In the genomic region with DNA sequence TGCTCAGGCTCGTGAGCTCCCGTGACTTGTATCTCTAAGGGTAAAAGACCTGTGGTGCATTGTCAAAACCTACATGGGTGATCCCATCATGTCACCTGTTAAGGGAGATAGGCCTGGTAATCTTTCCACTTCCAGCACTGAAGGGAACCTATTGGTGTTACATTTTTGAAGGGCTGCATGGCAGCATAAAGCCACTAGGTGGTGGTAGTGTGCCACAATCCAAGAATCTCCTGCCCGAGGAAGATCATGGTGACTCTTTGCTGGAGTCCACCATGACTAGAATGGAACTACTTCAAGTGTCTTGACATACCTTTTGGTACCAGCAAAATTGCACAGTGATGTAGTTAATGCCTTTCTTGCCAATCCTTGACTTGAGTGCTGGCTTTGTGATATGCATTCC, we compare ENCODE assay signal across 8 mouse cellular contexts. TPM values are rescaled to one million over a fixed set of nuclear protein-coding genes. Genes with fewer than 3 reads are reported as not detected.
DNase-seq lines count a peak whose midpoint lies in the region; ATAC-seq lines count a peak whose summit lies in the region.

No protein-coding gene starts in this region.

- intact Hi-C loops in heart, postnatal 36 days (cut with DNase I) = loop anchor here (5.0 kb wide), 1 partner anchor 144 kb away; no protein-coding TSS in a partner anchor

- no peaks in the 10 kb centered on the region for H3K36me3 ChIP-seq in midbrain, embryonic 10.5 days
- no peaks in the 10 kb centered on the region for H3K36me3 ChIP-seq in midbrain, embryonic 16.5 days (ENCODE audit: control insufficient read depth, insufficient read depth, low read length)

- no peak for ATAC-seq in midbrain, embryonic 16.5 days

- H3K4me1 ChIP-seq in midbrain, embryonic 10.5 days = peaks cover 9% of the 10 kb centered on the region
- H3K4me1 ChIP-seq in midbrain, embryonic 16.5 days (ENCODE audit: control insufficient read depth, insufficient read depth, low read length) = peaks cover 11% of the 10 kb centered on the region

- peak; percentile 60 for DNase-seq in midbrain, embryonic 10.5 days (ENCODE audit: low spot score)
- DNase-seq in T-cell, adult 2 months (ENCODE audit: low spot score) = peak; percentile 49
- DNase-seq in cerebellum, postnatal 14 days = peak; percentile 75 to 82
- peak; percentile 57 to 59 for DNase-seq in heart, postnatal 36 days
- DNase-seq in left cerebral cortex, adult 18-20 months (ENCODE audit: low spot score in 2 of 2) = peak; percentile 57 to 59
- peak; percentile 67 for DNase-seq in naive thymus-derived CD4-positive, alpha-beta T cell, adult 2 months (ENCODE audit: low read depth)
- peak; percentile 35 to 72 for DNase-seq in thymus, postnatal 10 days (ENCODE audit: low spot score in 2 of 2)

- no peak overlapping the region for H3K4me2 ChIP-seq in midbrain, embryonic 16.5 days (ENCODE audit: low read length)

- WGBS in midbrain, embryonic 10.5 days = 35% methylated on average over 3 of the region's 3 CpGs
- 22% methylated on average over 3 of the region's 3 CpGs for WGBS in midbrain, embryonic 16.5 days

- H3K27me3 ChIP-seq in midbrain, embryonic 10.5 days (ENCODE audit: low read depth, poor library complexity, severe bottlenecking) = no peaks in the 10 kb centered on the region
- H3K27me3 ChIP-seq in midbrain, embryonic 16.5 days (ENCODE audit: control insufficient read depth, insufficient read depth, low read depth, low read length) = no peaks in the 10 kb centered on the region

- H3K9me3 ChIP-seq in midbrain, embryonic 10.5 days (replicated peaks) = no peaks in the 10 kb centered on the region
- no peaks in the 10 kb centered on the region for H3K9me3 ChIP-seq in midbrain, embryonic 16.5 days (replicated peaks; ENCODE audit: control insufficient read depth, low read length, poor library complexity, severe bottlenecking)

- no peak overlapping the region for H3K27ac ChIP-seq in midbrain, embryonic 10.5 days (replicated peaks)
- no peak overlapping the region for H3K27ac ChIP-seq in midbrain, embryonic 16.5 days (ENCODE audit: low read length)

- H3K9ac ChIP-seq in midbrain, embryonic 16.5 days (ENCODE audit: low read depth, low read length) = no peak overlapping the region

- no peak overlapping the region for H3K4me3 ChIP-seq in midbrain, embryonic 10.5 days
- no peak overlapping the region for H3K4me3 ChIP-seq in midbrain, embryonic 16.5 days (ENCODE audit: low read depth, low read length)

RNA-seq across cellular contexts. Expression of a gene that starts 39.9 kb away (rescaled TPM):
- 21.9 and 23.2 TPM in 2 replicates for polyA plus RNA-seq in midbrain, embryonic 10.5 days (2016; fragmentation: Nextera tagmentation; extraction: Ambion mirVana)
- 9.8 and 11.7 TPM in 2 replicates for polyA plus RNA-seq in midbrain, embryonic 16.5 days (2015; fragmentation: Nextera tagmentation; extraction: Ambion mirVana)
- 1 to 10 TPM; 5.9 to 6.5 TPM for total RNA-seq in heart, postnatal 36 days (2021)
- total RNA-seq in left cerebral cortex, adult 18-20 months (2021) = 10 to 100 TPM in 1 of 2 experiments, 1 to 10 TPM in 1; 9.6 to 10.1 TPM
